8 mouse cellular contexts compared by ENCODE assay signal in the genomic region with DNA sequence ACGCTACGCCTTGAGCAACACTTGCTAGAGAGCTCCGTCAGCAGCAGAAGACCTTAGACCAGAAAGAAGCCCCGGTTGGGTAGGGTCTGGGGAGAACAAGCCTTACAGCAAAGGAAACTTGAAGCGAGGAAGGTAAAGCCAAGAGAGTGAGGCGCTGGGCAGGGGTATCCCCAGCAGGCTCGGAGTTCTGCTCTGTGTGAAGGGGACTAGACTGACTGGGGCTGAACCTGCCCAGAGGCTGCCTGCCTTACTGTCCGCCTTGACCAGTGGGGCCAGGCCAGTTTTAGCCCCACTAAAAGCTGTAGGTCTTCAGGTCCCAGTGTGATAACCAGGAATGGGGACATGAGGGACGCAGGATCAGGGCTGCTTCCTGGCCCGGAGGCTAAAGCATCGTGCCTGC. TPM values are rescaled to one million over a fixed set of nuclear protein-coding genes. Genes with fewer than 3 reads are reported as not detected.
DNase-seq lines count a peak whose midpoint lies in the region; ATAC-seq and TF ChIP-seq lines count a peak whose summit lies in the region.

Gene Rbm38 (plus strand): TSS at position 69 of the 400 bp plus-strand sequence.

- H3K36me3 ChIP-seq in kidney, postnatal 0 days (ENCODE audit: insufficient read depth, low read length), result 0 out of 2 replicates have a peak, but pooled peaks cover 3% of the 10 kb centered on the region
- peaks cover 8% of the 10 kb centered on the region for H3K36me3 ChIP-seq in hindbrain, postnatal 0 days (ENCODE audit: insufficient read depth, low read length)
- no peaks in the 10 kb centered on the region for H3K36me3 ChIP-seq in midbrain, embryonic 16.5 days (ENCODE audit: control insufficient read depth, insufficient read depth, low read length)

- intact Hi-C loops in gastrocnemius, adult 2 months (cut with DNase I), result no loop called here

- H3K27me3 ChIP-seq in kidney, postnatal 0 days (ENCODE audit: insufficient read depth, low read length), result no peaks in the 10 kb centered on the region
- H3K27me3 ChIP-seq in hindbrain, postnatal 0 days (ENCODE audit: insufficient read depth, low read length), result peaks cover 6% of the 10 kb centered on the region
- H3K27me3 ChIP-seq in midbrain, embryonic 16.5 days (ENCODE audit: control insufficient read depth, insufficient read depth, low read depth, low read length), result peaks cover 26% of the 10 kb centered on the region

- no peak for ATAC-seq in kidney, postnatal 0 days (replicated peaks; ENCODE audit: low FRiP score, low read depth)
- no peak for ATAC-seq in hindbrain, postnatal 0 days
- no peak for ATAC-seq in midbrain, embryonic 16.5 days

- peak within 1 kb of the TSS; percentile 70 for H3K4me2 ChIP-seq in kidney, postnatal 0 days (ENCODE audit: low read length)
- H3K4me2 ChIP-seq in hindbrain, postnatal 0 days (ENCODE audit: low read depth, low read length), result peak within 1 kb of the TSS; percentile 77
- H3K4me2 ChIP-seq in midbrain, embryonic 16.5 days (ENCODE audit: low read length), result peak within 1 kb of the TSS; percentile 80

- 32% methylated on average over 11 of the region's 11 CpGs for WGBS in kidney, postnatal 0 days
- WGBS in hindbrain, postnatal 0 days, result 27% methylated on average over 11 of the region's 11 CpGs
- WGBS in midbrain, embryonic 16.5 days, result 28% methylated on average over 11 of the region's 11 CpGs

- no peak for TF ChIP-seq CTCF in kidney, postnatal 0 days (IDR thresholded peaks at IDR 0.05; ENCODE audit: low read depth)
- no peak for TF ChIP-seq CTCF in gastrocnemius, adult 2 months (IDR thresholded peaks at IDR 0.05)
- TF ChIP-seq CTCF in hindbrain, postnatal 0 days (IDR thresholded peaks at IDR 0.05; ENCODE audit: low read depth), result no peak

- H3K9ac ChIP-seq in kidney, postnatal 0 days (ENCODE audit: low read depth, low read length), result no peak within 1 kb of the TSS
- no peak within 1 kb of the TSS for H3K9ac ChIP-seq in hindbrain, postnatal 0 days (replicated peaks; ENCODE audit: low read length)
- H3K9ac ChIP-seq in midbrain, embryonic 16.5 days (ENCODE audit: low read depth, low read length), result peak within 1 kb of the TSS; percentile 52

- no peak for DNase-seq in kidney, postnatal 0 days (ENCODE audit: low spot score)
- no peak for DNase-seq in kidney, postnatal 36 days
- no peak for DNase-seq in adrenal gland, adult 8-10 months
- DNase-seq in gastrocnemius, adult 2 months, result no peak
- DNase-seq in hindbrain, postnatal 0 days (ENCODE audit: low spot score), result no peak
- DNase-seq in embryo, embryonic 10 days (ENCODE audit: low spot score), result no peak
- DNase-seq in ovary, postnatal 10 days (ENCODE audit: low spot score), result no peak

- no peak within 1 kb of the TSS for H3K27ac ChIP-seq in kidney, postnatal 0 days
- peak within 1 kb of the TSS; percentile 95 for H3K27ac ChIP-seq in gastrocnemius, adult 2 months
- no peak within 1 kb of the TSS for H3K27ac ChIP-seq in hindbrain, postnatal 0 days
- H3K27ac ChIP-seq in midbrain, embryonic 16.5 days (ENCODE audit: low read length), result no peak within 1 kb of the TSS

- H3K4me1 ChIP-seq in kidney, postnatal 0 days (replicated peaks; ENCODE audit: insufficient read depth, low read length), result peaks cover 22% of the 10 kb centered on the region
- peaks cover 33% of the 10 kb centered on the region for H3K4me1 ChIP-seq in hindbrain, postnatal 0 days (ENCODE audit: insufficient read depth, low read length)
- H3K4me1 ChIP-seq in midbrain, embryonic 16.5 days (ENCODE audit: control insufficient read depth, insufficient read depth, low read length), result peaks cover 31% of the 10 kb centered on the region

- H3K4me3 ChIP-seq in kidney, postnatal 0 days (replicated peaks; ENCODE audit: low read depth, low read length), result peak within 1 kb of the TSS; percentile 79
- peak within 1 kb of the TSS; percentile 85 for H3K4me3 ChIP-seq in gastrocnemius, adult 2 months
- H3K4me3 ChIP-seq in hindbrain, postnatal 0 days (ENCODE audit: low read length), result peak within 1 kb of the TSS; percentile 64
- peak within 1 kb of the TSS; percentile 66 for H3K4me3 ChIP-seq in midbrain, embryonic 16.5 days (ENCODE audit: low read depth, low read length)

- no peaks in the 10 kb centered on the region for H3K9me3 ChIP-seq in kidney, postnatal 0 days (replicated peaks; ENCODE audit: low read length)
- no peaks in the 10 kb centered on the region for H3K9me3 ChIP-seq in hindbrain, postnatal 0 days (ENCODE audit: low read length)
- H3K9me3 ChIP-seq in midbrain, embryonic 16.5 days (replicated peaks; ENCODE audit: control insufficient read depth, low read length, poor library complexity, severe bottlenecking), result no peaks in the 10 kb centered on the region

RNA-seq across cellular contexts. Expression of gene Rbm38, which starts in this region (rescaled TPM):
- 20.9 and 21.2 TPM in 2 replicates for polyA plus RNA-seq in kidney, postnatal 0 days (2015; fragmentation: Nextera tagmentation; extraction: Ambion mirVana)
- 10 to 100 TPM; 16.0 to 26.0 (median 21.5) TPM for total RNA-seq in adrenal gland, adult 8-10 months (2022)
- total RNA-seq in gastrocnemius, adult 2 months (2021), result 100 to 1,000 TPM; 181 to 246 TPM
- total RNA-seq in hindbrain, postnatal 0 days (2014; rRNA removed), result 12.6 and 17.0 TPM in 2 replicates
- polyA plus RNA-seq in hindbrain, postnatal 0 days (2015; fragmentation: Nextera tagmentation; extraction: Ambion mirVana), result 9.7 and 10.3 TPM in 2 replicates
- 9.9 and 12.9 TPM in 2 replicates for polyA plus RNA-seq in midbrain, embryonic 16.5 days (2015; fragmentation: Nextera tagmentation; extraction: Ambion mirVana)

Comparison
In these comparisons a context has a peak if more than half of its experiments do, and no peak if none do; other contexts are left out.
1. RNA of gene Rbm38 (total RNA-seq): 181 to 246 TPM in gastrocnemius, adult 2 months; 16.0 to 26.0 TPM in adrenal gland, adult 8-10 months and 12.6 to 17.0 TPM in hindbrain, postnatal 0 days; every median in the first group is over 4 times any median in the second.
2. Peak in every context shown above with its lines, with median percentiles within 50 percentile points of each other: H3K4me2 ChIP-seq and H3K4me3 ChIP-seq.